Mouse (Mus musculus) small intestine, adult 2 months (tissue): ENCODE data around the gene Strn4.

Source experiments
- CTCF ChIP-seq: fragments of 200-500 bp; IDR thresholded peaks from 2 replicates; pipeline ENCODE4 v1.5.1; 2012; ENCODE audit warnings: low read depth, mild to moderate bottlenecking, control low read depth, inconsistent platforms, low read length, moderate library complexity, mixed read lengths; ENCODE audit not compliant: insufficient replicate concordance, insufficient read length; ENCODE audit errors: extremely low read depth
- POLR2A ChIP-seq: fragments of 200-500 bp; IDR thresholded peaks from 2 replicates; pipeline ENCODE4 v1.6.1; 2012; ENCODE audit warnings: low read depth, mild to moderate bottlenecking, control low read depth, inconsistent platforms, low read length, moderate library complexity

GRCm38 (mm10) chr7:16820271-16820763 lies 4.6 kb downstream of the Strn4 start:
- TF ChIP-seq CTCF (no peak), POLR2A (no peak)
